Mouse (Mus musculus) intestine, postnatal 0 days (tissue): ENCODE measurements around the gene Hivep3. TPM values are rescaled to one million over a fixed set of nuclear protein-coding genes. Genes with fewer than 3 reads are reported as not detected.

Experiments
- ATAC-seq: fragments of 200-750 bp; cut with Nextera tagmentation; 2 replicates; pipeline ENCODE4 v1.8.0; 2017; ENCODE audit warnings: mild to moderate bottlenecking, moderate TSS enrichment, moderate library complexity
- H3K27ac ChIP-seq: fragments of 300-500 bp; sonication (generic); 2 replicates; pipeline ENCODE4 v1.5.1; 2014; ENCODE audit warnings: mild to moderate bottlenecking, low read depth, low read length, moderate library complexity
- H3K27me3 ChIP-seq: fragments of 300-500 bp; sonication (generic); replicated peaks from 2 replicates; pipeline ENCODE4 v1.6.1; 2014; ENCODE audit warnings: low read length, mixed read lengths; ENCODE audit not compliant: control insufficient read depth, insufficient read depth
- H3K36me3 ChIP-seq: fragments of 300-500 bp; sonication (generic); 2 replicates; pipeline ENCODE4 v1.6.1; 2014; ENCODE audit warnings: mild to moderate bottlenecking, moderate library complexity; ENCODE audit not compliant: control insufficient read depth, insufficient read depth
- H3K4me1 ChIP-seq: fragments of 300-500 bp; sonication (generic); replicated peaks from 2 replicates; pipeline ENCODE4 v1.6.1; 2014; ENCODE audit warnings: antibody characterized with exemption, low read length, mixed read lengths; ENCODE audit not compliant: control insufficient read depth, insufficient read depth
- H3K4me2 ChIP-seq: fragments of 300-500 bp; sonication (generic); replicated peaks from 2 replicates; pipeline ENCODE4 v1.6.1; 2014; ENCODE audit warnings: low read depth, mild to moderate bottlenecking, moderate library complexity
- H3K4me3 ChIP-seq: fragments of 300-500 bp; sonication (generic); 2 replicates; pipeline ENCODE4 v1.5.1; 2014; ENCODE audit warnings: low read depth, low read length
- H3K9ac ChIP-seq: fragments of 300-500 bp; sonication (generic); 2 replicates; pipeline ENCODE4 v1.6.1; 2014; ENCODE audit warnings: mild to moderate bottlenecking, low read depth, low read length
- H3K9me3 ChIP-seq: fragments of 300-500 bp; sonication (generic); 2 replicates; pipeline ENCODE4 v1.6.1; 2016; ENCODE audit warnings: mixed run types; ENCODE audit not compliant: control insufficient read depth
- CTCF ChIP-seq: sonication (generic); IDR thresholded peaks from 2 replicates; pipeline ENCODE4 v1.5.1; 2016; ENCODE audit warnings: low read depth, mild to moderate bottlenecking, control low read depth, antibody characterized with exemption, moderate library complexity
- WGBS: fragments of 180-500 bp; shearing (Covaris S2); extraction: QIAGEN DNeasy Blood & Tissue Kit; methylation state at CpG from one replicate; pipeline ENCODE4 v1.1.7; 2014; 5-methylcytosine and 5-hydroxymethylcytosine counted together
- polyA plus RNA-seq: library from polyadenylated mRNA; unstranded; fragments of >200 nt; fragmentation: Nextera tagmentation; extraction: Ambion mirVana; gene quantifications from 2 replicates; pipeline ENCODE4 v1.2.1, GENCODE M21; 2015

The Hivep3 gene
- polyA plus RNA-seq, 1 experiment from 2014 or later, result 4.1 TPM

- H3K9ac ChIP-seq, result no peak overlapping the region
- H3K4me1 ChIP-seq, result no peaks in the 10 kb centered on the region
- H3K9me3 ChIP-seq, result no peaks in the 10 kb centered on the region
- no peaks in the 10 kb centered on the region for H3K36me3 ChIP-seq
- no peak overlapping the region for H3K4me3 ChIP-seq
- H3K27ac ChIP-seq, result no peak overlapping the region
- no peak overlapping the region for H3K4me2 ChIP-seq
- 55% methylated on average over 3 of the region's 3 CpGs for WGBS
- H3K27me3 ChIP-seq, result no peaks in the 10 kb centered on the region
- no peak for TF ChIP-seq CTCF
- no peak for ATAC-seq
Observed at GRCm38 (mm10) chr4:120022392-120022791, 288.8 kb downstream of the Hivep3 start.

- WGBS, result 89% methylated on average over 4 of the region's 4 CpGs
- no peak for TF ChIP-seq CTCF
- Histone ChIP-seq H3K9me3 (no peaks in the 10 kb centered on the region), H3K4me1 (no peaks in the 10 kb centered on the region), H3K9ac (no peak overlapping the region), H3K27me3 (no peaks in the 10 kb centered on the region), H3K4me2 (no peak overlapping the region), H3K4me3 (no peak overlapping the region), H3K27ac (no peak overlapping the region), H3K36me3 (no peaks in the 10 kb centered on the region)
- no peak for ATAC-seq
Observed at GRCm38 (mm10) chr4:120023221-120023840, 289.7 kb downstream of the Hivep3 start.

GRCm38 (mm10) chr4:120024071-120024470 is 290.5 kb downstream of the Hivep3 start:
- H3K27ac ChIP-seq, result no peak overlapping the region
- no peak overlapping the region for H3K4me3 ChIP-seq
- WGBS, result 50% methylated on average over 10 of the region's 10 CpGs
- ATAC-seq, result no peak
- no peak overlapping the region for H3K9ac ChIP-seq
- H3K36me3 ChIP-seq, result no peaks in the 10 kb centered on the region
- peak; percentile 21; the same call in 1 of the 2 replicates for TF ChIP-seq CTCF
- H3K27me3 ChIP-seq, result no peaks in the 10 kb centered on the region
- no peak overlapping the region for H3K4me2 ChIP-seq
- no peaks in the 10 kb centered on the region for H3K9me3 ChIP-seq
- no peaks in the 10 kb centered on the region for H3K4me1 ChIP-seq

GRCm38 (mm10) chr4:120027671-120028070 is 294.1 kb downstream of the Hivep3 start:
- Histone ChIP-seq H3K9ac (no peak overlapping the region), H3K27ac (no peak overlapping the region), H3K4me3 (no peak overlapping the region), H3K4me1 (no peaks in the 10 kb centered on the region), H3K4me2 (no peak overlapping the region), H3K36me3 (no peaks in the 10 kb centered on the region), H3K9me3 (no peaks in the 10 kb centered on the region), H3K27me3 (peaks cover 12% of the 10 kb centered on the region)
- WGBS, result 83% methylated on average over 1 of the region's 1 CpGs
- no peak for ATAC-seq
- no peak for TF ChIP-seq CTCF

- H3K27ac ChIP-seq, result no peak overlapping the region
- no peaks in the 10 kb centered on the region for H3K9me3 ChIP-seq
- no peak for ATAC-seq
- H3K27me3 ChIP-seq, result peaks cover 29% of the 10 kb centered on the region
- 78% methylated on average over 1 of the region's 1 CpGs for whole genome bisulfite sequencing
- H3K9ac ChIP-seq, result no peak overlapping the region
- no peak for TF ChIP-seq CTCF
- H3K4me3 ChIP-seq, result no peak overlapping the region
- H3K4me2 ChIP-seq, result no peak overlapping the region
- H3K4me1 ChIP-seq, result no peaks in the 10 kb centered on the region
- no peaks in the 10 kb centered on the region for H3K36me3 ChIP-seq
Observed at GRCm38 (mm10) chr4:120029937-120030336, 296.4 kb downstream of the Hivep3 start.

GRCm38 (mm10) chr4:120032320-120032983 is 298.9 kb downstream of the Hivep3 start:
- Histone ChIP-seq H3K4me1 (no peaks in the 10 kb centered on the region), H3K9me3 (no peaks in the 10 kb centered on the region), H3K4me2 (peak overlapping the region; percentile 87), H3K36me3 (no peaks in the 10 kb centered on the region), H3K9ac (no peak overlapping the region), H3K4me3 (peak overlapping the region; percentile 41), H3K27ac (no peak overlapping the region), H3K27me3 (peaks cover 29% of the 10 kb centered on the region)
- peak; percentile 56; the same call in 1 of the 2 replicates for ATAC-seq
- no peak for TF ChIP-seq CTCF
- WGBS, result under 1% methylated on average over 62 of the region's 70 CpGs
